Mouse (Mus musculus) heart, adult 11 months (tissue): ENCODE measurements around the gene Foxg1.

Source experiments
- DNase-seq: peaks from one replicate; pipeline ENCODE4 v3.0.0; 2022

Gene Foxg1

DNA sequence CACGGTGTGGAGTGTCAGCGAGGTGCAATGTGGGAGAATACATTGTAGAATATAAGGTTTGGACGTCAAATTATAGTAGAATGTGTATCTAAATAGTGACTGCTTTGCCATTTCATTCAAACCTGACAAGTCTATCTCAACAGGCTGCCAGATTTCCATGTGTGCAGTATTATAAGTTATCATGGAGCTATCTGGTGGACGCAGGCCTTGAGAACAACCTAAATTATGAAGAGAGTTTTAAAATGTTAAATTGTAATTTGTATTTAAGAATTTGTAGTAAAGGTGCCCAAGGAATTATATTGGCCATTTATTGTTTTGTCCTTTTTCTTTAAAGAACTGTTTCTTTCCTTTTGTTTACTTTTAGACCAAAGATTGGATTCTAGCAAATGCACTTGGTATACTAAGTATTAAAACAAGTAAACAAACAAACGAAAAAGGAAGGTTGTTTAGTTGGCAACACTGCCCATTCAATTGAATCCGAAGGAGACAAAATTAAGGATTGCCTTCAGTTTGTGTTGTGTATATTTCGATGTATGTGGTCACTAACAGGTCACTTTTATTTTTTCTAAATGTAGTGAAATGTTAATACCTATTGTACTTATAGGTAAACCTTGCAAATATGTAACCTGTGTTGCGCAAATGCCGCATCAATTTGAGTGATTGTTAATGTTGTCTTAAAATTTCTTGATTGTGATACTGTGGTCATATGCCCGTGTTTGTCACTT, 3.8 kb downstream of the Foxg1 start:
- no peak for DNase-seq

DNA sequence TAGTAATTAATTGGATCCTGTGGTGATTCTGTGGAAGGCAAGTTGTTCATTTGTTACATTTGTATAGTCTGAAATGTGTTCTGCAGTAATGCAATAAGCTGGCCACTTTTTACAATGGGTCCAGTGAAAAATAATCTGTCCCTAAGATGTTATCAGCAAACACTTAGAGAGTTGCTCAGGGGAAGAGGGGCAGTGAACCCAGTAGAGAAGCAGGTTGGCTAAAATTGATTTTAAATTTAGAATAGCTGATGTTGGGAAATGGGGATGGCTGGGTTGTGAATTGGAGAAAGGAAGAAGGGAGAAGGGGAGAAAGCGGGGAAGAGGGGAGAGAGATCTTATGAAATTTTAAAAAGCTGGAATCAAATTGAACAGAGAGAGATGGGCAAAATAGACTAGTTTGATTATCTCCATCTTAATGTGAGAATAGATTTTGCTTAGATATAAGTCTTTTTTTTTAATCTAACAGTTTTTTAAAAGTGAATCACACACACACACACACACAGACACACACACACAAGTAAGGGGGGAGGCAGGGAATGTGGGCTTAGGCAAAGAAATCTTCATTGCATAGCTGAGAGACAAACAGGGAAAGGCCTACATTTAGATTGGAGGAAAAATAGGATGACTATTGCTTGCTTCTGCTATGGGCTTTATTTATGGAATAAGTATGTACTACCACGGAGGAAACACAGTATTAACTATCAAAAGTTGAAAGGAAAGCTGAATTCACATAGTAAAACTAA, 5.6 kb downstream of the Foxg1 start:
- DNase-seq = no peak

DNA sequence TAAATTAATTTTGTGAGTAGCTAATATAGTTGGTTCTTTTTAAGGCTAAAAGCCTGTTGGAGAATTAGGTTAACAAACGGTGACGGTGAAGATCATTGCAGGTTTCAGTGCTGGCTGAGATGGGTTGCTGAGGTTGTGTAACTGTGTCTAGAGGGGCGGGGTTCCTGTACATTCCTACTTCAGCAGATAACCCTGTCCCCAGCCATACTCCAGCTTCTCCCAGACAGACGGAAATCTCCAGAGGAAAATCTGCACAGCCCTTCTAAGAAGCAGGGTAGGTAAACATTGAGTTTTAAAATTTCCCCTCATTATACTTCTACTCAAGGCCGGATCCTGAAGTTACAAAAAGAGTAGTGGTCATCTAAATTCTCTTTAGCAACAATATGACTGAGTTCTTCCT, 7.2 kb downstream of the Foxg1 start:
- no peak for DNase-seq

DNA sequence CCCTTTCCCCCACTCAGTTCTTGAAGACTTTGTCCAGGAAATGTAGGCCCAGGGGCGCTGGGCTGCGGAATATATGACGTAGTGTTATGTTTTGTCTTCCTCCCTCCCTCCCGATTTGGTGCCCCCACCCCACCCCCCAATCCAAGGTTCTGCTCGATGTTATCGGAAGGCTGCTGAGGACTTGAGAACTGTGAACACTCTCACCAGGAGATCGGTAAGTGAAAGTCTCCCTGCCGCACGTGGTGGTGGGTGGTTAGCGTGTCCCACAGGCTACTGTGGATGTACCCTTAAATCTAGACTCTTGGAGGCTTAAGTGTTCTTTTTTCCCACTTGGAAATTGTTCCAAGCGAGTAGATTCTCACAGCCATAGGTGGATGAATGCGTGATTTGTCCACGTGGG, 7.8 kb downstream of the Foxg1 start:
- no peak for DNase-seq

DNA sequence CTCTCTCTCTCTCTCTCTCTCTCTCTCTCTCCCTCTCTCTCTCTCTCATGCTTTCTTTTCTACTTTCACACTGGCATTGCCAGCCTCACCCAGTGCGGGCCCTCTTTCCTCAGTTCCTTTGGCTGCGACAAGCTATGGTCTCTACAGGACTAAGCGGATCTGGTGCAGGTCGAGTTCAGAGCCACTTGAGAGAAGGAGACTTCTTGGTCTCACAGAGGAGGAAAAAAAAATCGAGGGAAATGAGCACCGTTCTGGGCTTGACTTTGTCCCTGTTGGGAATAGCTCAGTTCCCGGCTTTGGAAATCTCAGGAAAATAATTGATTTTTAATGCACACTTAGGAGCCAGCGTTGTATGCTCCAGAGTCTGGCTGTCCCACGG, 8.5 kb downstream of the Foxg1 start:
- DNase-seq = no peak

DNA sequence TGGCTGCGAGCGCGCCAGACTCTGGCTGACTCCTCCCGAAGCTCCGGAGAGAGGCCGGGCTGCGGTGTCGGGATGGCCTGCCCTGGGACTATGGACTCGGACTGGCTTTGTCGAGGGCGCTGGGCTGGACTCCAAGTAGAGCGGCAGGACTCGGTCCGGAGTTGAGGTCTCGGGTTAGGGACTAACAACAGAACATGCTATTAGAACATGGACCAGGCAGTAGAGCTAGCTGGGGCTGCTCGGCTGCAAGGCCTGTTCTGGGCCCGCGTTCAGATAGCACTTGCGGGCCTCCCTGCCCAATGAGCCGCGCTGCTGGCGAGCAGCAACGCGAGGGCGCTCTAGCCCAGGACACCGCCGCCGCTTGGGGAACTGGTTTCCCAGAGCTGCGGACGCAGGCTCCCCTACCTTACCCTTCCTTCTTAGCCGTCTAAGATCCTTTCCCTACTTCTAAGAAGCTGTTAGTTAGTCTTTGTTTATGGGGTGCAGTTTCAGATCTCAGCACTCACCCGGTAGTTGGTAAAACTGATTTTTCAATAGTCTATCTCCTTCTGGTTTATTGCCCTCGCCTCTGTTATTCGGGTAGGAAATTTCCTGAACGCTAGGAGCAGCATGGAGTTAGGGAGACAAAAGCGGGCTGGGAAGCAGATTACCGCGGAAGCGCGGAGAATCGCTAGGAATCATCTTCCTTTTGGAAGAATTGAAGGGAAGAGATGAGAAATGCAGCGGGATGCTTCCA, 9.0 kb downstream of the Foxg1 start:
- peak; percentile 91 for DNase-seq

DNA sequence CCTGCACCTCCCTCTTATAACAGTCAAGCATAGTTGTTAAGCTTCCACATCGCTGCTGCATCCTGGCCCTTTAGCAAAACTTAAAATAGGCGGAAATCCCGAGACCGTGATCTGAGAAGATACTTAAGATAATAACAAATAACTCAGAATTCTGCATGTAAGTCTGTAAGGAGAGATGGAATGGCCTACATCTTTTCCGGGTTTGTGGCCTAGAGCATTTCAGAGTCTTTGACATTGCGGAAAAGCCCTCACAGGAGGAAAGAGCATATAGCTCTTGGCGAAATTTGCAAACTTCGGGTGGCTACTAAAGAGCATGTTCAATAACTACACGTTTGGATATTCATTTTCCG, 9.6 kb downstream of the Foxg1 start:
- DNase-seq = no peak

DNA sequence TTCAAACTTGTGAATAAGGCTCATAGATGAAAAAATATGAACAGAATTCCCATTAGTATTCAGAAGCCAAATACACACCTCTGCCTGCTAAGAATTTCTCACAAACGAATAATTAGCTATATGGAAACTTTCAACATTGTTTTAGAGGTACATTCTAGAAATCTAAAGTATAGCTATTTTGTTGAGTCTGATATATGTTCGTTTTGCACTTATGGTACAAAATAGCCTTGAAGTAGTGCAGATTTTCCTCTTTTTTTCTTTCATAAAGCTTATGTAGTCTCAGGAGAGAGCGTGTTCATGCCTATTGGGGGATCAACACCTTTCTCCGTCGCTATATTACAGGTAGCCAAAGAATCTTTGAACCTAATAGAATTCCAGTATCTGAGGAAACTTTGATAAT, 10.4 kb downstream of the Foxg1 start:
- DNase-seq = no peak

DNA sequence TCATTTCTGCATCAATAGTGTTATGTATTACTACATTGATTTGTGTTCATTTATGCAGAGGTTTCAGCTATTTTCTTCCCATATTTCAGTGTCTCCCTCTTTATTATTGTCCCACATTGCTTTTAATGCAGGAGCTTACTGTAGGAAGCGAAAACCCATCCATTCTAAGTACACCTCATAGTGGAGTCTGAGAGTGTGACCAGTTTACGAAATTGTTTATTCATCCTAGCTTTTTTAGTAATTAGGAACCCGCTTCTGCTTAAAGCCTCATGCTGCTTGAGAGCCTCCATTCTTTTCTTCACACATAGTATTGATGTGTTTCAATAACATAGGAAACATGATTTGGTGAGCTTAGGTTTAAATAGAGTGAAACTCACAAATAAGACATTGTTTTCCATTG, 11.2 kb downstream of the Foxg1 start:
- DNase-seq = no peak

DNA sequence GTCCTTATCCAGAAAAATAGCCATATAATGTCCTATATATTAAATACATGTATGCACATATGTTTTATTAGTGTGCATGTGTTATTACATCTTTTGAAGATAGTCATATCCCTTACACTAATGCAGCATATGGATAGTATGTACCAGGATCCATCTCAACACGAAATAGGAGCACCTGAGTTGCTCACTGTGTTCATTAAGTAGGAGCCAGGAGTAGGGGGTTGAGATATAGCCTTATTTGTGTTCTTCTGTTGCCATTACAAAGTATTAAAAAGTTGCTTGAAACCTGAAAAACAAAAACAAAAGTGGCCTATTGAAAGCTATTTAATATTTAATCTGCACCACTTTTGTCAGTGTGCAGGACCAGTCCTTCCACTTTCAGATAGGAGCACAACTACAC, 11.7 kb downstream of the Foxg1 start:
- no peak for DNase-seq

DNA sequence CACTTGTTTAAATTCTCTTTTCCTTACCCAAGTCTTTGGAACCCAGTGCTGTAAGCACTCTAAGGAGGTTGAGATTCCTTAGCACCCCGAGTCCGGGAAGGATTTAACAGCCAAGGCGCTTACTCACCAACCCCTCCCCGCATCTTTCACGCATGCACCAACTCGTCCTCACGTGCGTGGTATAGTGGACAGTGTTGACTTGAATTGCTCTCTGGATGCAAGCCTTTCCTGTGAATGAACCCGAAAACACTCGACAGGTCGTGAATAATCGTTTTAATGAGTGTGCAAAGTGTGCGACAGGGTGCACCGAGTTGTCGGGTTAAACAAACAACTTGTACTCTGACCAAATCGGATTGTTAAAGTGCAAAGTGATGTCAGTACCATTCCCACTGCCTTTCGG, 12.4 kb downstream of the Foxg1 start:
- DNase-seq = no peak

DNA sequence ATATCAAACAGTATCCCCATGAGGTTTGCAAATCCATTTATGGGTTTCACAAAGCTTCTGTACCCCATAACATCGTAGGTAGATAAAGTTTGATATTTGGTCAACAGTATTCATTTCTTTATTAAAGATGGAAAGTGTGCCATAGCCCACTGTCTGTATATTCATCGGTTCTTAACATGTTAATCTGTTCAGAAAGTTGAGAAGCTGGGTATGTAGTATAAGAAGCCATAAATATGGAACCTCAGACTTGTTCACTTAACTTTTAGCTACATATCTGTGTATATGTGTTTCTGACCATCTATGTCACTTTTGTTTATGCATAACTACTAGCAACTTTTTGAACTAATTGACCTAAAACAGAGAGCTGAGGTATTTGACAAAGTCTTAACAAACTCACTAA, 13.5 kb downstream of the Foxg1 start:
- no peak for DNase-seq

DNA sequence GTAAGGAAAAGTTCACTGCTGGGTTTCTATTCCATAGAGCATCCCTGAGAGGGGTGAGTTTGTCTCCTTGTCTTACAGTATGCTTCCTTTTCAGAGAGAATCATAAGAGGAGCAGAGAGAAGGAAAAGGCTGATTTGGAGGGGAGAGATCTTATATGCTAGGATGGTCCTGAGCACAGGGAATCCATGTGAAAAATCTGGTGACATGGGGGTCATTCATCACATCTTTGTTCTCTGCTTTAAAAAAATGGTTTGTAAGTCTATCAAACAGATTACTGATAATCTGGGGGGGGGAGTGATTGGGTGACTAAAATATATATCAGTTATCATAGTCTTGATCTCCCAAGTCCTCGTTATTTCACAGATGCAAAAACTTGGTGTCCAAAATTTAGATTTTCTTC, 14.3 kb downstream of the Foxg1 start:
- DNase-seq = no peak

DNA sequence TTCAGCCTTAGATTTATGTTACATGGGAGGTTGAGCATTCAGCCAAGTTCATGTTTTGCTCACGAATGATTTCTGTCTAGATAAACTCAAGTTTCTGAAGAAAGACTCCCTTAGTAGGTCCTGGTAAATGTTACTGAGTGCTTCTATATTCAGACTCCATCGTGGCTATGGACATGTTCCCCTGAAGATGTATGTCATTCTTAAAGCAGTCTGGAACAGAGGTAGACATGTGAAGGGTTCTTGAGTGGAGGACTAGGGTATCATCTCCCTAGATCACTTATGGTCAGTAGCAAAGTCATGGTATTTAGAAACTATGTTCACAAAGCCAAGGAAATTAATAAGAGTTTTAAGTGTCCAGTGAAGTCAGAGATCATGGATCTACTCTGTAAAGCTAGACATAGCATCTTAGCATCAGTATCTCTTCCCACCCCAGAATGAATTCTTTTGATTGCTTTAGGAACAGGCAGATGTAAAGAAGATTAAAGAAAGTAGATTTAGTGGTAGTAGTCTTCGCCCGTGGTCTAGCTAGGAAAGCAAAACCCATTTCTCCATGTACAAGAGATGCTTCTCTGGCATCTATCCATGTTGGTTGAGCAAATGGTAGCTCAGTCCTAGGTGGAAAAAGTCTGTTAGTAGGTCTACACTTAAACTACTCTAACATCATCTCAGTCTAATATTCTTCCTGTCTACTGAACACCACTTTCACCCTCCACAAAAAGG, 15.1 kb downstream of the Foxg1 start:
- DNase-seq = no peak

DNA sequence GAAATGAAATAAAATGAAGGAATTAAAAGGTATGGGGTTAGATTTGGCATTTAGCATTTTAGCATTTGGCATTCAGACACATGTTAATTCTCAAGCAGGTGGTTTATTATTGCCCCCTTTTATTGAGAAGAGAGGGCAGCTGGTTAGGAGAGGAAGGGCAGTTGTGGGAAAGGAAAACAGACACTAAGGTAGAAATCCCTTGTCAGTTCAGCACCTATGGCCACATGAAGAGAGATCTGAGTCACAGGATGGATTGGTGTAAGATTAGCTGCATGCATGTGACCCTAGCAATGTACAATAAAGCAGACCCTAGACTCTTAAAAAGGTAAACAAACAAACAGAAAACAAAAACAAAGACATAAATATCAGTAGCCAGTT, 15.7 kb downstream of the Foxg1 start:
- no peak for DNase-seq

DNA sequence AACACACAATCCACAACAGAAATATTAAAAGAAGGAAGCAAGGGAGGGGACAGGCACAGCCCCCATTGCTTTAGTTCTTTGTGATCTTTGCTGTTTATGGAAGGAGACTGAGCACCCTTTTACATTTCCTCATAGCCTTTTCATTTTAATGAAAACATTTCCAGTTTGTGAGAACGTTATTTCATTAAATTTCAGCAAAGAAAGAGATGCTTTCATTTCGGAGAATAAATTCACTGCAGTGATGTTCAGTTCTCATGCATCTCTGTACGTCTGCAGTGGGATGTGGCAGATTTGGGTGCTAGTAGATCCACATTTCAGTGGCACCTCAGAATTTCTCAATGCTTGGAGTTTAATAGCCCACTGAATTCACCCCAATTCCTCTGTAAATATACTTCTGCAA, 16.2 kb downstream of the Foxg1 start:
- DNase-seq = no peak

DNA sequence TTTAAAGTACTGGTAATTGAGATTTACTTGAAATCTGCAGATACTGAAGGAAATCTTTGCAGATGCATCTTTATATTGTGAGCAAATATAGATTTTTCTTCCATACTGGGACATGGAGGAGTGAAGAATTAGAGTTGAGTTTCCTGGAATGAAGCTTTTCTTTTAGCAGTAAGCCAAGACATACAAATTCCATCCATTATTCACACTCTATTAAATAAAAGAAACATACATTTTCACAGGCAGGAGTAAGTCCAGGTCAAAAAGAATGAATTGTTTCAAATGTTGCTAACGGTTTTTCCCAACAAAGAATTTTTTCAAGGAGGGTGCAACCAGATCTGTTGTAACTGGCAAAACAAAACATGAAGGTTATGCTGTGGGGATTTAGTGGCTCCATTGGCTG, 17.2 kb downstream of the Foxg1 start:
- no peak for DNase-seq

DNA sequence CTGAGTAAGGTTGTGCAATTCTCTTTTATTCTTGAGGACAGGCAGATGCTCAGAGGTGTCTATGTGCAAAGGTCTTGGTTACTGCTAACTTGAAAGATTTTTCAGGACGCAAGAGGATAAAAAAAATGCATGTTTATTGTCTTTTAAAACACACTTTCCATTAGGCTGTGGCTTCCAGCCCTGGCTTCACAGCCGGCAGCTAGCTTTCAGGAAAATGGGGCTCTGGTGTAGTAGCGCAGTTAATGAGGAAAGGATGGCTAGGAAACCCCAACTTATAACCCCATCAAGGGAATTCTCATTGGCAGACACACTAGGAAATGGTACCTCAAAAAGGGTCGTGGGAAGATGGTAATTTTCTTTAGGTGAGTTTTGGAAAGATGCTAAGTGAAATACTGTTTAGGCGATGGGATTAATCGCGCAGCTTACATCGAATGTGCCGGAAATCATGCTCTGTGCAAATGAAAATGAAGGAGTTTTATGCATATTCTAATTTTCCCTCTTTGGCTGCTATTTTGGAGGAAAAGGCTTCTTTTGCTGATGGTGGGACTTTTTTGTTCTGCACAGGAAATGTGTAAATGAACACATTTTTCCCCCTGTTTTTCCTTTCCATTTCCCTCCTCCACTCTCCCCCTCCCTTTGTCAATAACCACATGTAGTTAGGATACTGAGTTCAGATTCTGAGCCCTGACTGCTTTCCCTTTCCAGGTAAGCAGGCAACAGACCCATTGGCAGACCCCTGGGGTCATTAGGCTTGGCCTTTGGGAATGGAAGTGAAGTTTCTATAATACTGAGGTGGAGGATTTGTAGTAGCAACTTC, 17.8 kb downstream of the Foxg1 start:
- no peak for DNase-seq

DNA sequence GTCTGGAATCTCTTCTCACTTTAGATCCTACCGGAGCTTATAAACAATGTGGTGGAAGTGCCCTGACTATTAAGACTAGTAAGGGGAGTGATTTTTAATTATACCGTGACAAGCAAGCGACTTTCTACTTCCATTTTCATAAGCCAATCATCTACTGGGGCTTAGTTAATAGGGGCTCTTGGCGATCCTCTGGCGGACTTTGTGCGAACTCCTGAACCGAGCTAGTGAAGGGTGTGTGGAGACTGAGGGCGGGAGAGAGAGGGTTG, 18.3 kb downstream of the Foxg1 start:
- DNase-seq = no peak

DNA sequence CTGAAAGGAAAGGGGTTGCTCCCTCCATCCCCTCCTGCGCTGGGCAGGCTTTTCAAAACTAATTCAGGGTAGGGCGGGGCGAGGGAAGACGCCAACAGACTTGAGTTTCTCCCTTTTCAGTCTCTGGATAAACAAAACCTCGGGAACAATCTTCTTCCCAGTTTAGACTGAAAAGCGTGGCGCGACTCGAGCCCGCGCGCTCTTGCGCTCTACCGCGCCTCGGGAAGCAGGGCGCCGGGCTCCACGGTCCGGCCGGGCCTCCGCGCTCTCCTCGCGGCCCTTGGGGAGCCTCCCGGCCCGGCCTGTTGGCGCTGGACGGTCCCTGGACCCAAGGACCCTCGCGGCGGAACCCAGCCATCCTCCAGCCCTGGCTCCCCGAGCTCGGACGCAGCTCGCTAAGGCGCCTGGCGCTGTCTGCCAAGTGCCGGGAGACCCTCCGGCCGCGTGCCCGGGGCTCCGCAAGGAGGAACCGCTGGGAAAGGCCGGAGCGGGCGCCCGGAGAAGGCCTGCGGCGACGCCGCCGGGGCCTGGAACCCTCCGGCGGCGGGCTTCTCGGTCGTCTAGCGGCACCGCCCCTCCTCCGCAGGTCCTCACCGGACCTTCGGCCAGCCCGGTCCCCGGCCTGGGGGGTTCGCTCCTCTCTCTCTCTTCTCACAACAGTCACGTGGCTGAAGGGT, 18.8 kb downstream of the Foxg1 start:
- DNase-seq = peak; percentile 89

DNA sequence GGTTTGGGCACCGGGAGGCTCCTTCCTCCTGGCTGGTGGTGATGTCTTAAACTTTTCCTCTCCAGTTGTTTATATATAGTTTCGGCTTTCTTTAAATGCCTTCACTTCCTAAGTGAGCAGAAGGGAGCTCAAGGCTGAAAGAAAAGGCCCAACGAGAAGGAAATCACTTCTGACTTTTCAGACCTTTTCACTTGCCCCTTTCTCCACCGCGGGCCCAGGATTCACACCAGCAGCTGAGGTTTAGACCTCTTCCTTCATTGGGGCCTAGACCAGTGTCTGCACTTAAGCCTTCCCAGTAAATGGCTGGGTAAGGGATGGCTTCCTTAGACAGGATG, 19.3 kb downstream of the Foxg1 start:
- DNase-seq = no peak

DNA sequence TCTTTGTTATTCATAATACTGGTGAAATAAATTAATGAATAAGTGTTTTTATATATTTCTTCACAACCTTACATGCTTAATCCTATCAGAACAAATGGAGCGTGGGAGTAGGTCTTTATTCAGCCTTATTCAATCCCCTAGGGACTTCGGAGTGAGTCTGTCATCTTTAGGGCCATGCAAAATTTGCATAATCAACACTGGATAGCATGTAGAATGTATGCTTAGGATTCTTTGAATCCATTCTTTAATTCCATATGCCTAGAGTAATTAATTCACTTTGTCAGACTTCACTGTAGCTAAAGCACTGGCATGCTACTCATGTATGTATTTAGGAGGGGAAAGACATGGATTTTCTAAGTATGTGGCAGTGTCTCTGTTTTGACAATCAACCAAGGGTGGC, 27.4 kb downstream of the Foxg1 start:
- DNase-seq = no peak

DNA sequence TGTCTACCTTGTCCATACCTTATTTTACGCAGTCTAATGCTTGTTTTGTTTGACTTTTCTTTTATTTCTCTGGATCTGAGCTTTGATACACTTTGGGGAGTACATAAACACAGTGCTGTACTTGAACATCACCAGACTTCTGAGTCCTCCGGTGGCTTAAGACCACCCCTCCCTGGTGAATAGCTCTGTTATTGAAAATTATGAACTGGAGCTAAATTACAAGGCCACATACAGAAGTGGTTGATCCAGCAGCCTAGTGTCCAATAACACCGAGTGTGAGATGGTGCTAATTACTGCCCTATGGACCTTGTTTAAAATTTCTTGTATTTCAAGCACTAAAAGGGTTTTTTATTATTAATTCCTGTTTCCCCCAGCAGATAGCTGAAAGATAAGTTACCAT, 35.5 kb downstream of the Foxg1 start:
- no peak for DNase-seq
